Mouse (Mus musculus): ENCODE results near the gene Ggct.

DNA sequence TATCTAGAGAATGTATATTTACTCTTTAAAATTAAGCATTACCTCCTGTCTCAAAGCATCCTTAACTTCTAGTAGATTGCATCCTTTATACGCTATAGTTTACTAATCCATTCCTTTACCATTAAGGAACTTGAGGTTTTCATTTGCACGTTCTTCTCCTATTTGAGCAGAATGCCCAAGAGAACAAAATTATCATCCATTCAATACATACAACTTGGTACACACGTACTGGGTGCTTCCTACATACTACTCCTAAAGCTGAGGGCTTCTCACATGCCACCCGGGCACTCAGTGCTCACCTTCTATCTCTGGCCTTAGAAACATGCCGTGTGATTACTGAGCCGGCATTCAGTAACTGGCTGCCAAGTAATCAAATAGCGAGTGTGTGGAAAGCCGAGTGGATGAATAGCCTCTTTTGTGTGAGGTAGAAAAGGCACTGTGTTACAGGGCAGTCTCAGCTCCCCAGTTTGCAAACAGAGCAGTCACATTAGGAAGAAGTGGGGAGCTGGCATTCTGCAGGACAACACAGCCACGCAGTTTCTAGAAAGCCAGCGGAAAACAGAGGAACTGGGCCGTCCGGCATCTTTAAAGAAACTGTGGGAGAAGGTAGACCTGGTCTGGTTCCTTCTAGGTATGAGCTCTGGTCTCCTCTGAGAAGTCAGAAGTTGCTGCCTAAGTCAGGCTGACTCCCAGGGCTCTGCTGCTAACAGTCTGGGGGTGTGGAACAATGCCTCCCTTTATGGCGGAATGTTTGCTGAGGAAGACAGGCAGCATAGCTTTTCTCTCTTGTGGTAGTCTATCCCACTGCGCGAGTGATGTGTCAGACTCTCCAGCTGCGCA, 16.9 kb upstream of the Ggct start:
- TF ChIP-seq CTCF (IDR thresholded peaks at IDR 0.05; ENCODE audit: borderline replicate concordance, insufficient read depth, low read depth, low read length) (no peak), POLR2A (IDR thresholded peaks at IDR 0.05; ENCODE audit: borderline replicate concordance, insufficient read depth, low read length) (no peak)
